Mouse (Mus musculus) naive thymus-derived CD4-positive, alpha-beta T cell, adult 2 months (primary cell): ENCODE data around the gene Lexm.
A peak's percentile ranks its signal among the peaks of the same experiment; 100 is the strongest.

Experiments
- DNase-seq: peaks from one replicate; pipeline ENCODE4 v3.0.0-alpha.2; 2011; ENCODE audit warnings: low read depth

Lexm gene

DNA sequence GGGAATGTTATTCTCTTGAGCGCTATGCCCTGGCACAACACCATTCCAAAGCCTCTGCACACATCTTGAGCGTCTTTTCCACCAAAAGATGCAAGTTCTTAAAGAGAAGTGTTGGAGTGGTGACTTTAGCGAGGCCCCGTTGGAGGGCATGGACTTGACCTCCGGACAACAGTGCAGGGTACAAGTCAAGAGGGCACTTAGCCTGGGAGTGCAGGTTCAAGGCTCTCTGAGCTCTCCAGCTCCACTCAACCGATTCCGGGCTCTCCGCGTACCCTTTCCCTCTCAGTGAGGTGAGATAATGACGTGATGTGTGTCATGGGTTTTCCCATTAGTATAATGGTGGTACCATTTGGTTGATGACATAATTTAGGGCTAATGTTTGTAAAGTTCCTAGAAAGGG is 7.2 kb upstream of the Lexm start:
- no peak for DNase-seq

GRCm38 (mm10) chr4:106622712-106623111 is 5.7 kb upstream of the Lexm start:
- no peak for DNase-seq

- no peak for DNase-seq
Measured at GRCm38 (mm10) chr4:106622030-106622493, 5.0 kb upstream of the Lexm start, which contains the start of gene Ttc22. Ttc22 (plus strand) TSS chr4:106622432.

- no peak for DNase-seq
Measured at GRCm38 (mm10) chr4:106621428-106621827, 4.4 kb upstream of the Lexm start.

DNA sequence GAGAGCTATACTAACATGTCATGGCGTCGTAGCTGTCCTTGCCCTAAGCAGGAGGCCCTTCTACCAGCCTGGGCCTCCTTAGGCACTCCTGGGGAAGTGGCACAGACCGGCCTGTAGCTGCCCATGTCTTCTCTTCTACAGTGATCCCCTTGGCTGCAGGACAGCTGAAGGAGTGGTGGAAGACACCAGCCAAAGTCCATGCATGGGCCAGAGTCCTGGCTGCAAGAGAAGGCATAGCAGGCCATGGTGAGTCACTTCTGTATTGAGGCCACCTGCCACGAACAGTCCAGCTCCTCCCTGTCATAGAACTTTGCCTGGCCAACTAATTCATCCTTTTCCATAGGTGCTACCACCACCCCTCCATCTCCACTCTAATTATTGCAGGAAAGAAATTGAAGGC is 1.9 kb upstream of the Lexm start:
- DNase-seq: no peak

DNA sequence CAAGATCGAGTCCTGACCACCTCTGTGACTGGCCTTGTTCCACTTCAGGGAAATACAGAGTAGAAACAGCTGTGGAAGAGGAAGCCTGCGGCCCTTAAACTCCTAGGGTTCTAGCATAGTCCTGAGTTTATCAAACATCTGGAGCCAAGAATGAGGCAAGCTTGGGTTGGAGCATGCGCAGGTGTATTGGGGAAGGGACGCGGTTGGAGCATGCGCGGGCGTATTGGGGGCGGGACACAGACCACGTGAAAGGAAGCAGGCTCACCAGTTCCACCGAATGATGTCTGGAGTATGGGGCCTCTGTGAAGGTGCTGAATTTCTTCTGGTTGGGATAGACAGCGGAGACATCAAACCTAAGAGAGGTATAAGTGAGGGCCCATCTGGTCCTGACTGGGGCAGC is 1.4 kb downstream of the Lexm start:
- peak; percentile 44 for DNase-seq

GRCm38 (mm10) chr4:106614881-106615280 is 2.2 kb downstream of the Lexm start:
- peak; percentile 31 for DNase-seq

DNA sequence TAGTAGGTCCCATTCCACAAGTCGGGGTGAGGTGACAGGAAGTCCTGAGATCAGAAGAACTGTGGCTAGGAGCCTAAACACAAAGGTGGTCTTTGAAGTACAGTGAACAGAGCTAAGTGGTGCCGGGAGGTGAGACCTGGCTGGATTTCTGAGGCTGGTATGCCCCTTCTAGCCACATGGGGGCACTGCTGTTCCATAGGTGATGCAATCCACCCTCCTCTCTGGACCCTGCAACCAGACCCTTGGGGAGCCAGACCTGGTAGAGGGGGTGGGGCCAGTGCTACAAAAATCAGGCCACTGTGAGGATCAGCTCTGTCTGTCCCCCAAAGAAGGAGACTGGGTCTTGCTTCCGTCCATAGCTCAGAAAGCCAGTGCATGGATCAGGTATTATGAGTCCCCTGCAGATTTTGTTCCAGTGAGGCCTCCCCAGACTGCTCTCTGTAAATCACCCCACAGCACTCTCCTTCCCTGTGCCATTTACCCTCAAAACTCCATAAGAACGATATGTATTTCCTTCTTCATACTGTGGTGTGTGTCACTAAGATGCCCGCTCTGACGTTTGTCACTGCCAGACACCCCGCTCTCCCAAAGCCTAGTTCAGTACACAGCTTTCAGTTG is 2.8 kb downstream of the Lexm start:
- DNase-seq: peak; percentile 78

GRCm38 (mm10) chr4:106613560-106613959 is 3.5 kb downstream of the Lexm start:
- peak; percentile 16 for DNase-seq

- DNase-seq: no peak
Measured at GRCm38 (mm10) chr4:106613105-106613504, 3.9 kb downstream of the Lexm start.

DNA sequence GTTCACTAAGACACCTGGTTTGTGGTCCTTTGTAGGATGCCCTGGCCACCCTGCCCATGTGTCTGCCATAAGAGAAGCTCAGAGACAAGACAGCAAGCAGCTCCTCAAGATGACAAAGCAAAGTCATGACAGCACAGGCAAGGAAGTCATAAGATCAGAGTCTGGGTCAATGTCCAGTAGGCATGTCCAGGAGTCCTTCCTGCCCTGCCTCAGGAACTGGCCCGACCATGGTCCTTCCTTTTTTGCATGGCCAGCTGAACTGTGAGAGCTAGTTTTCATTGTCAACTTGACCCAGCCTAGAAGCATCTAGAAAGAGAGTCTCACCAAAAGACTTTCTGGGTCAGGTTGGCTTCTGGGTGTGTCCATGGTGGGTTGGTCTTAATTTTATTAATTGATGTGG is 9.1 kb downstream of the Lexm start:
- no peak for DNase-seq

- DNase-seq: no peak
Measured at GRCm38 (mm10) chr4:106606639-106607554, 10.1 kb downstream of the Lexm start.

- no peak for DNase-seq
Measured at GRCm38 (mm10) chr4:106600770-106601169, 16.3 kb downstream of the Lexm start.

DNA sequence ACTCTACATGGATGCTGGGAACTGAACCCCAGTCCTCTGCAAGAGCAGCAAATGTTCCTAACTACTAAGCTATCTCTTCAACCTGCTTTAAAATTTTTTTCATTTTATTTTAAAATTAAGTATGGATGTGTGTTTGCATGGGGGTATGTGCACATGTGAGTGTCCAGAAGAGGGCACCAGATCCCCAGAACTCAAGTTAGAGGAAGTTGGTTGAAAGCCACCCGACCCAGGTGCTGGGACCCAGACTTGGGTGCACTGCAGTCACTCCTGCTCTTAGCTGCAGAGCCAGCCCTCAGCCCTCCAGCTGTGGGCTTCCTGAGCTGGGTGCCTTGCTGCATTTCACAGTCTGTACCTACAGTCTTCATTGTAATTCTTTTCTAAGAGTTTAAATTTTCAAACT is 17.6 kb downstream of the Lexm start:
- no peak for DNase-seq

GRCm38 (mm10) chr4:106597741-106598140 is 19.3 kb downstream of the Lexm start:
- DNase-seq: no peak

DNA sequence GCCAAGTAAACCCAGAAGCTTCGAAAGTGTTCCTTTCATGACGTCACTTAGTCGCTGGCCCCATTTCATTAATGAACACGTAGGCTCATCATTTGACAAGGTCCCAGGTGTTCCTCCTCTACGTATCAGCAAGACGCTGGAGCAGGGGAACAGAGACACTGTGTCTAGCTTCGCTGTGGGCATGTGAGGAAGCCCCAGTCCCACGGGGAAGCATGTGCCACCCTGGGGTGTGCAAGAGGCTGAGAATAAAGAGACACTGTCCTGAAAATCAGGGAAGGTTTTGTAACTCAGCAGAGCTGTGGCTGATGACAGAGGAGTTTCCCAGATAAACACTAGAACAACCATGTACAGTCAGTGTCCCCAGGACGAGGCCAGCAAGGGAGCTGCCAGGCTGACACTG is 20.0 kb downstream of the Lexm start:
- DNase-seq: no peak

GRCm38 (mm10) chr4:106596200-106596599 is 20.8 kb downstream of the Lexm start:
- DNase-seq: no peak

- DNase-seq: peak; percentile 23
Measured at GRCm38 (mm10) chr4:106593636-106594035, 23.4 kb downstream of the Lexm start.

DNA sequence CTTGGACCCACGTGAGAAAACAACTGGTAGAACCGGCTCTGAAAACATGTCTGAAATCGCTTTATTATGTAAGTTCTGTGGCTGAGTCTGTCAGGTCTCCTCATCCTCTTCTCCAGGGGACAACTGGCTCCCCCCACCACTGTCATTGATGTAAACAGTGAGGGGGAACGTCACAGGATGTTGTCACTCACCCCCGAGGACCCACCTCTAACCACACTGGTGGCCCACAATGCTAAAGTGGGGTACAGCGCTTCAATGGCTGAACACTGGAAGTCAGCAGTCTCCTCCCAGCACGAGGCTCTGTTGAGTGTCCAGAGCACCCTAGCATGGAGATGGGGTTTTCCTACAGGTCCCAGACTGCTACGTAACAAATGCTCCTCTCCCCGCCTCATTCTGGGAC is 26.2 kb downstream of the Lexm start:
- DNase-seq: no peak

DNA sequence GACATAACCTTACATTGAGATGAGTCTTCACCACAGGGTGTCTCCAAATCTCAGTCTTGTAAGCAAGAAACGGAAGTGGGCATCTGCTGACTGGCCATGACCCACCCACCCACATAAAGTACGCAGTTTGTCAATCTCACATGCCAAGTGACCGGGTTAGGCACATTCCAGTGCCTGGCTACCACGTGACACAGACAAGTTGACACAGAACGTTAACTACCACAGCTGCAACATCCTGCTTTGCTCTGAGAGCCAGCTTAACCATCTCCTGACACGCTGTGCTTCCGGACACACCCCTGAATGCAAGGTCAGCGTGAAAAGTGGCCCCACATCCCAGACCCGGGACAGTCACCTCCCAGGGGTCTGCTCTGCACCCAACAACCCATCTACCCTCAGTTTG is 26.9 kb downstream of the Lexm start:
- DNase-seq: peak; percentile 42

- DNase-seq: no peak
Measured at GRCm38 (mm10) chr4:106587075-106587474, 30.0 kb downstream of the Lexm start.

DNA sequence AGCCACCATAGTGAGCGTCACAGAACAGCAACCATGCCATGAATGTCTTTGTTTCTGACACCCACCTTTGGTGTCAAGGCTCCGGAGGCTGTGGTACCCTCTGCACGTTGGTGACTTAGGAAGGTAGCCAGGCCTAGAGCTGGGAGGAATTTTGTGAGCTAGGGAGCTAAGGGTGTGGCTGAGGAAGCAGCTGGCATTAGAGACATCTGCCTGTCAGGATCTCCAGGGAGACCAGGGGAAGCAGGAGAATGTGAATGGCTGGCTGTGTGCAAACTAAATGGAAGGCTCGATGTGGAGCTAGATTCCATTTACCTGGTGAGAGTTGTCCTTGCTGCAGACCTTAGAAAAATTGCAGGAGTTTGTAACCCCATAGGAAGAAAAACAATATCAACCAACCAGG is 32.4 kb downstream of the Lexm start:
- no peak for DNase-seq

- DNase-seq: no peak
Measured at GRCm38 (mm10) chr4:106582428-106583153, 34.5 kb downstream of the Lexm start.
